Mouse (Mus musculus): Measurements from ENCODE around the gene 9130213A22Rik. TPM values are rescaled to one million over a fixed set of nuclear protein-coding genes. Genes with fewer than 3 reads are reported as not detected.

Gene 9130213A22Rik
- polyA plus RNA-seq, 1 experiment from 2014 or later = 0.40 TPM

DNA sequence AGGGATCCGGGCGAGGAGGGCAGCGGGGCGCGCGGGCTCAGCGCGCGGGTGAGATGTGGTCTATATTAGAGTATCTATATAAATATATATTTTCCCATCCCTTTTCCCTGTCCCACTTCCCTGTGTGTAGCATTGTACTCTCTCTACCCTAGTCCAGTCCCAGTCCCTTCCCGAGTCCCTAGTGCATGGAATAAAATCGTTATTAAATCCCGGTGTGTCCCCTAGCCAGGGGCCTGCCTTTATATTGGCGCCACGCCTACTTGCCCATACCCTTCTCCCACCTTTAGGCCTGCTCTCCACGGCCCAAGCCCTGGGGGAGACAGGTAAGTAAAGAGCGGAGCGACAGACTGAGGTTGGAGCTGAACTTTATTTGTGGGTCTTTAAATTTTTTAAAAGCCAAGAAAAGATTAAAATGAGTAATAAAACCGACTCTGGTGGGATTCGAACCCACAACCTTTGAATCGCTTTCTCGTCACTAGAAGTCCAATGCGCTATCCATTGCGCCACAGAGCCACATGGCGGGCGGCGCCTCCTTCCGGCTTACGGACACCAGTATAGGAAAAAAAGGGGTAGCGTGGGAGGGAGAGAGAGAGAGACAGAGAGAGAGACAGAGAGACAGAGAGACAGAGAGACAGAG lies 785 bp upstream of the 9130213A22Rik start:
- Histone ChIP-seq H3K27ac (replicated peaks) (peak overlapping the region; percentile 79), H3K36me3 (no peaks in the 10 kb centered on the region), H3K4me1 (replicated peaks) (peaks cover 50% of the 10 kb centered on the region)

DNA sequence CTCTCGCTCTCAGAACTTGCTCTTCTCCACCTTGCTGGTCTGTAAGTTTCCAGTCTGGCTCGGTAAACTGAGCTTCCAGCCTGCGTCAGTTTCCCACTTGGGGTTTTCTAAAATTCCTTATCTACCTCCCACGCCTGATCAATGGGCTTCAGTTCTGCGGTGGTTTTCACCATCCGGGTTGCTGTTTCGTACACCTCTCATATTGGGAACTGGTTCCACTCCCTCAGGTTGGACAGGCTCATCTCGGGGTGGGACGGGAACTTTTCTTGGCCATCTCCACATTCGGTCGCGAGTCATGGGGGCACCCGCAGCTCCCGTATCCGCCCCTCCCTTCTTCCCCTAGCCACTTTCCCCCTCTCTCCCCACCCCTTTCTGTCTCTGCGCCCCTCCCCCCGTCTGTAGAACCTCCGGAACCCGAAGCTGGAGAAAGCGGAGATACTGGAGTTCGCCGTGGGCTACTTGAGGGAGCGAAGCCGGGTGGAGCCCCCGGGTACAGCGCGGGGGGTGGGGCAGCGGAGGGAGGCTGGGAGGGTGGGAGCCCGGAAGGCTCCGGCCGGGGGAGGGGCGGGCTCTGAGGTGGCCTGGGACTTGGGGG lies 551 bp downstream of the 9130213A22Rik start:
- peak overlapping the region; percentile 70 for H3K9ac ChIP-seq
- peak overlapping the region; percentile 98 for H3K4me2 ChIP-seq
- H3K9me3 ChIP-seq = no peaks in the 10 kb centered on the region
- peak overlapping the region; percentile 79 for H3K27ac ChIP-seq (replicated peaks)
- peak overlapping the region; percentile 89 for H3K4me3 ChIP-seq
- peaks cover 61% of the 10 kb centered on the region for H3K4me1 ChIP-seq (replicated peaks)
- no peaks in the 10 kb centered on the region for H3K36me3 ChIP-seq
- peaks cover 7% of the 10 kb centered on the region; the same call in 1 of the 2 replicates for H3K27me3 ChIP-seq
- WGBS = under 1% methylated on average over 31 of the region's 32 CpGs
- no peak for ATAC-seq (ENCODE audit: low FRiP score, low read depth)

More for the DNA sequence above, 785 bp upstream of the 9130213A22Rik start:
- H3K4me2 ChIP-seq = peak overlapping the region; percentile 98
- WGBS = under 1% methylated on average over 29 of the region's 29 CpGs
- H3K4me3 ChIP-seq = peak overlapping the region; percentile 89
- peak overlapping the region; percentile 70 for H3K9ac ChIP-seq
- peak; percentile 2 for ATAC-seq (ENCODE audit: low FRiP score, low read depth)
- H3K9me3 ChIP-seq = no peaks in the 10 kb centered on the region
- H3K27me3 ChIP-seq = peaks cover 9% of the 10 kb centered on the region

DNA sequence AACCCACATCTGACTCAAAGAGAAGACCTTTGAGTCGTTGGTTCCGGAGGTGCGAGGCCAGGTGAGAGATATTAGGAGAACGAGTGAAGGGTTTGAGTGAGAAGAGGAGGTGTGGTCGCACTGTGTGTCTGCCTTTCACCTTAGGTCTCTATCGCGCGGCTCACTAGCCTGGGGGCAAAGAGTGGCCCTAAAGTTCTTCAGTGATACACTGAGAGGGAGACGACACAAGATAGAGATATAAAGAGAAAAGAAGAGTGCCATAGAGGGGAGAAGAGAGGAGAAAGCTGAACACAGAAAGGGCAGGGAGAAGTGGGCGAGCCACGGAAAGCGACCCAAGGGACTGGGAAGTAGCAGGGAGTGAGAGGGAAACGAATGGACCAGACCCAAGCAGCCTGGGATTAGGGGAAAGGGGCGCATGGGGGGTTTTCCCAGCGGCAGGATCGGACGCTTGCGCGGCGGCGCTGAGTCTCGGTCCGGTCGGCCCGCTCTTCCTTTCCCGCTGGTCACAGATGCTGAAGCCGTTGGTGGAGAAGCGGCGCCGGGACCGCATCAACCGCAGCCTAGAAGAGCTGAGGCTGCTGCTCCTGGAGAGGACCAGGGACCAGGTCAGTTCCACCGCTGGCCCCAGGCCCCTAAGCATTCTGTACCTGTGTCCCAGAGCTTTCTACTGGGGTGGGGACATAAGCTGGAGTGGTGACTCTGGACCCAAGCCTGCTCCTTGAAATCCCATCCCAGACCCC lies 1.2 kb downstream of the 9130213A22Rik start:
- Histone ChIP-seq H3K27me3 (peaks cover 7% of the 10 kb centered on the region; the same call in 1 of the 2 replicates), H3K4me1 (replicated peaks) (peaks cover 59% of the 10 kb centered on the region), H3K27ac (replicated peaks) (no peak overlapping the region; the same call in 1 of the 2 replicates), H3K4me2 (peak overlapping the region; percentile 98), H3K4me3 (peak overlapping the region; percentile 89), H3K36me3 (no peaks in the 10 kb centered on the region), H3K9ac (peak overlapping the region; percentile 70), H3K9me3 (no peaks in the 10 kb centered on the region)
- ATAC-seq (ENCODE audit: low FRiP score, low read depth) = no peak
- WGBS = 2% methylated on average over 33 of the region's 33 CpGs

DNA sequence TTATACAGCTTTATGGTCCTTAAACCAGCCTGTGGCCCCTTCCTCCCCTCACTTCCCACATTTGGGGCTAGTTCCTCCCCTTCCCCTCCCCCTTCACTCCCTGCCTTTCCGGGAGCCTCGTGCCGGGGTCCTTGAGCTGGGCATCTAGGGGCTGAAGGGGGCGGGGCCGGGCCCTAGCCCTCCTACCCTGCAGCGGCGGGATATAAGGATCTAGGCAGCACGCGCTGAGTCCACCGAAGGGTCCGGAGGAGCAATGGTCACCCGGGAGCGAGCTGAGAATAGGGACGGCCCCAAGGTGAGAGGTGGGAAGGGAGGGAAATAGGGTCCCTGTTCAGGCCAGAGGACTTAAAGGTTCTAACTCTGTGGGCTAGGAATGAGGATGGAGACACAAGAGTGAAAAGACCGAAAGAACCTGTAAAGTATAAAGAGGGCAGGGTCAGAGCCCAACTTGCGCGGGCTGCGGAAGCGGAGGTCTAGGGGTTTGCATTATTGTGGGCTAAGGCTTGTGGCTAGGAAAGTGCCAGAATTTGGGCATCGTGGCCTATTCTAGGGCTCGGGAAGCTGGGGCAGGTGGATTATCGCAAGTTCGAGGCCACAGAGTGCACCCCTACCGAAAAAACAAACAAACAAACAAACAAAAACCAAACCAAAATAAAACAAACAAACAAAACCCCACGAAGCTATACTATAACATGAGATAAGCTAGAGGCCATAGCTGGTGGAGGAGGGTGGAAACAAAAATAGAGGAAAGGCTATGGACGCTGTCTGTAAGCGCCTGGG lies 2.0 kb downstream of the 9130213A22Rik start, which contains the start of gene Hes7:
TSS of gene Hes7 (plus strand) at position 184 of the 780 bp plus-strand sequence.
- no peak for ATAC-seq (ENCODE audit: low FRiP score, low read depth)
- WGBS = 2% methylated on average over 27 of the region's 27 CpGs
- Histone ChIP-seq H3K4me3 (peak within 1 kb of the TSS; percentile 89), H3K9me3 (no peaks in the 10 kb centered on the region), H3K27ac (replicated peaks) (no peak within 1 kb of the TSS), H3K4me2 (peak within 1 kb of the TSS; percentile 98), H3K9ac (peak within 1 kb of the TSS; percentile 70), H3K4me1 (replicated peaks) (peaks cover 51% of the 10 kb centered on the region), H3K27me3 (peaks cover 12% of the 10 kb centered on the region), H3K36me3 (no peaks in the 10 kb centered on the region)

DNA sequence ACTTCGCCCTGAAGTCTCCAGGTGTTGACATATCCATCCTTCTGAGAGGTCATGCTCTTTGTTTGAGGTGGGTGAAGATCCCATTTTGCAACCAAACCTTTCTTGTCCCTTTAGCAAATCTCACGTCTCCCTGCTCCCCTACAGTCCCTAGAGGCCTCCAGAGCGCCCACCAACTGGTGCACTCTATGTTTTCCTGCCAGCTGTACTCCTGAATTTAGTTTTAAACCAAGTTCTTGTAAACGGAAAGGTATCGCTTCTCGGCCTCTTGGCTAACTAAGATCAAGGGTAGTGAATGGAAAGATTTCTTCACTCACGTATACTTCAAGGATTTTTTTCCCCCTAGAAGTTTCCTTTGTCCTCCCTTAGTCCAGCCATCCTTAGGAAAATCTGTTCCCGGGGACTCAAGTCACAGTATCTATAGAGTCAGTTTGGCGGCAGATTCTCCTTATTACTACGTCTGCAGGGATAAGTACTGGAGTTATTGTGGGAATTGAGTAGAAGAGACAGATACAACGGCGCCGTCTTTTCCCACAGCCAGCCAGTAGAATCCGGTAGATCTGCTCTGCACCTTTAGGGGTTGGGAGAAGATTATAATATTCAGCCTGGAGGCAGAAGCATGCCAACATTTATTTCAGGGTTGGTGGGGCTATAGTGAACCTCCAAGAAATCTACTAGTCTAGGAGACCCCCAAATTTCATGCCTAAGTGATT lies 2.8 kb downstream of the 9130213A22Rik start:
- H3K4me3 ChIP-seq = peak overlapping the region; percentile 89
- no peaks in the 10 kb centered on the region for H3K9me3 ChIP-seq
- H3K4me2 ChIP-seq = peak overlapping the region; percentile 98
- no peak for ATAC-seq (ENCODE audit: low FRiP score, low read depth)
- no peak overlapping the region for H3K27ac ChIP-seq (replicated peaks)
- WGBS = 34% methylated on average over 14 of the region's 14 CpGs
- no peaks in the 10 kb centered on the region for H3K36me3 ChIP-seq
- no peak overlapping the region for H3K9ac ChIP-seq
- peaks cover 16% of the 10 kb centered on the region for H3K27me3 ChIP-seq
- H3K4me1 ChIP-seq (replicated peaks) = peaks cover 51% of the 10 kb centered on the region

DNA sequence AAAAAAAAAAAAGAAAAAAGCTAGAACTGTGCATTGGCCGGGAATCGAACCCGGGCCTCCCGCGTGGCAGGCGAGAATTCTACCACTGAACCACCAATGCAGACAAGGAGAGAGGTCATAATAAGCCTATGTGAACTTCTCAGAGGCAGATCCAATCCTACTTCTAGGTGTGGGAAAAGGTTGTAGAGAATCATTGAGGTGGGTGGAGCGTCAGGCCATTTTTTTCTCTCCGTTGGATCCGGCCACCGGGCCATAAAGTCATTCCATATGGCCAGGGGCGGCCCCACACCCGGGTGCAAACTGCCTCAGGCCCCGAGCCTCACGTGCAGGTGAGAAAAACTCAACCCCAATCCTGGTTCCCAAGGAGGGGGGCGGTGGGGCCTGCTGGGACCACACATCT lies 3.6 kb downstream of the 9130213A22Rik start:
- H3K4me2 ChIP-seq = peak overlapping the region; percentile 98
- peak overlapping the region; percentile 21; the same call in 1 of the 2 replicates for H3K9ac ChIP-seq
- under 1% methylated on average over 15 of the region's 15 CpGs for WGBS
- H3K4me1 ChIP-seq (replicated peaks) = peaks cover 51% of the 10 kb centered on the region
- H3K4me3 ChIP-seq = peak overlapping the region; percentile 86
- 0 out of 2 replicates have a peak, but pooled peaks have one; percentile 2 for ATAC-seq (ENCODE audit: low FRiP score, low read depth)
- H3K36me3 ChIP-seq = no peaks in the 10 kb centered on the region
- H3K9me3 ChIP-seq = no peaks in the 10 kb centered on the region
- no peak overlapping the region for H3K27ac ChIP-seq (replicated peaks)
- H3K27me3 ChIP-seq = peaks cover 16% of the 10 kb centered on the region

DNA sequence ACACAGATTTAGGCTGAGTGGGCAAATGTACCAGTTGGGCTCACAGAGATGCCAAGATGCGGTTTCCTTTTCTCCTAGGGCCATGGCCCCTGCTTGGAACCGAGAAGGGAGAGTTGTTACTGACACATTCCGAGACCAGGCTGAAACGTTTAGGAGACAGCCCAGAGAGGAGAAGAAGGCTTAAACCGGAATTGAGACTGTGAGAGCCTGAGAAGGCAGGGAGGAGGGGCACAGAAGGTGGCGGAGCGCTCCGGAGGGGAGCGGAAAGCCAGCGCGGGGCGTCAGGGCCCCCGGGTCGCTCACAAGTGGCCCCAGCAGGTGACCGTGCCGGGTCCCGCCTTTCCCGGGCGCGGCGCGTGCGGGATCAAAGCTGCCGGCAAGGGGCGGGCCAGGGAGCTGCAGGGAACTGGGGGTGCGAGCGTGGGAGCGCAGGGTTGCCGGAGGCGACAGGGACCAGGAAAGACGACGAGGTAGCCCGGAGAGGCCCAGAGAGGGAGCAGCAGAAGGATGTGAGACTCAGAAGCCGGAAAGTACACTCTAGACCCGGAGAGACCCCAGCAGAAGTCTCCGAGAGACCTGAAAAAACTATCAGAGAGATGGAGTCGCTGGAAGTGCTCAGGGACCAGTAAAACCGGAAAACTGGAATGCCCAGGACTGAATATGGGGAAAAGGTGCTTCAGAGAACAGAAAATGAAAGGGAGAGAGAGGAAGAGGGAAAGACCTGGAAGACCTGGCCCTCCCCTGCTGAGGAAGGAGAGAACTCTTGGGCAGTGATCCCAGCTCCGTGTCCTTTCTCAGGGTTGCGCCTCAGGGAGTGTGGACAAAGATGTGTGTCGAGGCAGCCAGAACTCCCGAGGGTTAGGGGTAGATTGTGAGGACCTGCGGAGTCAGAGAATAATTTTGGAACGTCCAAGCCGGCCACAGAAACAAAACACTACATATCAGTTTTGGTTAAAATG lies 4.4 kb downstream of the 9130213A22Rik start:
- Histone ChIP-seq H3K4me3 (peak overlapping the region; percentile 86), H3K4me1 (replicated peaks) (peaks cover 51% of the 10 kb centered on the region), H3K9ac (peak overlapping the region; percentile 78), H3K27ac (replicated peaks) (peak overlapping the region; percentile 75), H3K4me2 (peak overlapping the region; percentile 98), H3K9me3 (no peaks in the 10 kb centered on the region), H3K27me3 (peaks cover 16% of the 10 kb centered on the region), H3K36me3 (no peaks in the 10 kb centered on the region)
- no peak for ATAC-seq (ENCODE audit: low FRiP score, low read depth)
- under 1% methylated on average over 45 of the region's 45 CpGs for WGBS

DNA sequence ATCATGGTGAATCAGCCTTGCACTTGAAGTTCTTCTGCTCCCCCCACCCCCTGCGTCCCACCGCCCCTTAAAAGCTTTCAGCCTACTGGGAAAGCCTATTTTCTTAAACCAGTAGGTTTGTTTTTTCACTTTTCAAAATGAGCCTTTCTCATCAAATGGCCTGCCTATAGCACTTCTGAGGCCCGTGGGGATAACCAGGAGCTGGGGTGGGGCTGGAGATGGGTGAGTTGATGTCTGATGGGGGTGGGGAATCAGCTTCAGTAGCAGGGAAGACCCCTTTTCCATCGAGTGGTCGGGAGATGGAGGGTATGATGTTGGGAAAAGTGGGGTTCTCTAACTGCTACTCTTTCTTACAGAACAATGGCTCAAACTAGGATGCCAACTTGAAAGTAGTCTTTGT lies 5.5 kb downstream of the 9130213A22Rik start:
- peaks cover 16% of the 10 kb centered on the region for H3K27me3 ChIP-seq
- H3K36me3 ChIP-seq = no peaks in the 10 kb centered on the region
- no peak overlapping the region for H3K27ac ChIP-seq (replicated peaks)
- 57% methylated on average over 5 of the region's 5 CpGs for WGBS
- H3K9ac ChIP-seq = no peak overlapping the region
- no peaks in the 10 kb centered on the region for H3K9me3 ChIP-seq
- H3K4me3 ChIP-seq = peak overlapping the region; percentile 86
- H3K4me1 ChIP-seq (replicated peaks) = peaks cover 54% of the 10 kb centered on the region
- no peak for ATAC-seq (ENCODE audit: low FRiP score, low read depth)
- H3K4me2 ChIP-seq = peak overlapping the region; percentile 98

DNA sequence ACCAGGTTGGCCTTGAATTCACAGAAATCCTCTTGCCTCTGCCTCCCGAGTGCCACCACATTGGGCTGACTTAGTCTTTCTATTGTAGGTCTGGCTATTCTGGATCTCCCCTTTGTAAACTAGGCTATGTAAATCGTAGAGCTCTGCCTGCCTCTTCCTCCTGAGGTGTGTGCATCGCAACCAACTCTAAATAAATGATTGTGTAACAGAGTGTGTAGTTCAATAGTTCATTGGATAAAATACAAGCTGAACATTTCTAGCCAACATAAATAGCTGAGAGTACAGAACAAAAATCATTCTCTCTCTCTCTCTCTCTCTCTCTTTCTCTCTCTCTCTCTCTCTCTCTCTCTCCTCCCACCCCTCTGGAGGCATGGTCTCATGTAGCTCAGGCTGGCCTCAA lies 7.8 kb downstream of the 9130213A22Rik start:
- peaks cover 10% of the 10 kb centered on the region for H3K27me3 ChIP-seq
- no peak overlapping the region for H3K9ac ChIP-seq
- 84% methylated on average over 3 of the region's 3 CpGs for WGBS
- H3K4me1 ChIP-seq (replicated peaks) = peaks cover 37% of the 10 kb centered on the region
- peaks cover under 1% of the 10 kb centered on the region for H3K36me3 ChIP-seq
- no peak for ATAC-seq (ENCODE audit: low FRiP score, low read depth)
- no peaks in the 10 kb centered on the region for H3K9me3 ChIP-seq
- no peak overlapping the region for H3K4me3 ChIP-seq
- H3K4me2 ChIP-seq = no peak overlapping the region
- no peak overlapping the region for H3K27ac ChIP-seq (replicated peaks)

DNA sequence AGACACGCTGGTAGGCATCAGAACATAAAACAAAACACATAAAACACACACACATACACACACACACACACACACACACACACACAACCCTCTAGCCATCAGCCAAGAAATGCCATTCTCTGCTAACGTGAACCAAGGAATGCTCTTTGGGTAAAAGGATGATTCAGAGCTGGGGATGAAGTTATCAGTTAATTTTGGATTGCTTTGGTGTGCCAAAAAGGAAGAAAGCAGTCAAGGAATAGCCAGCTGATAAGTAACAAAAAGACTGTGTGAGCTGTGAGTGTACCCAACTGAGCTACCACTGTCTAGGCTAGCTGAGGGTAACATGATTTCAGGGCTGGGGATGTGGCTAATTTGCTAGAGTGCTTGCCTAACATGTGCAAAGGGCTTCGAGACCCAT lies 8.4 kb downstream of the 9130213A22Rik start:
- H3K9ac ChIP-seq = no peak overlapping the region
- peaks cover 10% of the 10 kb centered on the region for H3K27me3 ChIP-seq
- peaks cover 31% of the 10 kb centered on the region for H3K4me1 ChIP-seq (replicated peaks)
- no peak overlapping the region for H3K4me2 ChIP-seq
- 88% methylated on average over 3 of the region's 3 CpGs for whole genome bisulfite sequencing
- peaks cover 7% of the 10 kb centered on the region for H3K36me3 ChIP-seq
- ATAC-seq (ENCODE audit: low FRiP score, low read depth) = no peak
- no peak overlapping the region for H3K27ac ChIP-seq (replicated peaks)
- no peak overlapping the region for H3K4me3 ChIP-seq
- H3K9me3 ChIP-seq = no peaks in the 10 kb centered on the region
